Comparison of ENCODE assay signal across 23 mouse cellular contexts in the genomic region with DNA sequence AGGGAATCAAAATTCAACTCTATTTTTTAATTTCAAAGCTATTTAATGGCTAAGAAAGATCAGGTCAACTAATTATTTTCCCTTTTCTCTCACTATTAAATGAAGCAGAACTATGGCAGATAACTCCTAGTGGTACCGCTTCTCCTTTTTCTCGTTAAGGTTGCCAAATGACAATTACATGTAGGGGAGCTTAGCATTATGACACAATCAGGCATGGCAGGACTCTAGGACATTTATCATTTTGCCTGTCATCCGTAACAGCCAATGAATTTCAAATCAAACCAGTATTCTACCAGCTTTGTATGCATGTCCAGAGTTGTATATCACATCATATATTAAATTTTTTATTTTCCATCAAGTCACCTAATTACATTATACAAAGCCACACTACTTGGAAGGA.
DNase-seq lines count a peak whose midpoint lies in the region; ATAC-seq and TF ChIP-seq lines count a peak whose summit lies in the region.
"Had no signal": no experiment of that assay in that cellular context is flagged by ENCODE, and none has a peak within 500 bp of the region (broad histone marks: within the 10 kb centered on the region; RNA-seq: fewer than 3 reads in every experiment).

No protein-coding gene starts in this region.

- no peak overlapping the region for H3K27ac ChIP-seq in hindbrain, embryonic 14.5 days
- no peak overlapping the region for H3K27ac ChIP-seq in hindbrain, embryonic 11.5 days (ENCODE audit: low read depth, low read length)
- H3K27ac ChIP-seq in cerebellum, adult 2 months (ENCODE audit: insufficient read depth, low read length), result no peak overlapping the region
- H3K27ac ChIP-seq: embryonic facial prominence, embryonic 10.5 days; embryonic facial prominence, embryonic 12.5 days; forebrain, embryonic 13.5 days; forebrain, embryonic 15.5 days had no signal

- no peak overlapping the region for H3K9ac ChIP-seq in hindbrain, embryonic 14.5 days
- H3K9ac ChIP-seq in hindbrain, embryonic 11.5 days (ENCODE audit: low read depth, low read length), result no peak overlapping the region
- H3K9ac ChIP-seq: embryonic facial prominence, embryonic 12.5 days; forebrain, embryonic 13.5 days; forebrain, embryonic 15.5 days; forebrain, postnatal 0 days had no signal

- DNase-seq in hindbrain, embryonic 14.5 days (ENCODE audit: low spot score), result no peak
- DNase-seq in hindbrain, embryonic 11.5 days (ENCODE audit: low spot score), result no peak
- DNase-seq in brain, embryonic 14.5 days (ENCODE audit: low read depth), result peak; percentile 21
- DNase-seq in cerebellum, postnatal 36 days, result no peak
- DNase-seq in cerebellum, adult 2 months, result no peak
- DNase-seq: adrenal gland, postnatal 10 days; adrenal gland, postnatal 25 days; B cell, adult 2 months; cerebellum, adult 11-12 months; cerebellum, adult 8-10 months; cerebellum, adult 9-11 months; cerebellum, postnatal 14 days; forebrain, postnatal 0 days had no signal

- TF ChIP-seq CTCF in brain, embryonic 14.5 days (IDR thresholded peaks at IDR 0.05; ENCODE audit: borderline replicate concordance, extremely low read depth, insufficient read depth, insufficient read length), result no peak
- no peak for TF ChIP-seq CTCF in cerebellum, adult 2 months (IDR thresholded peaks at IDR 0.05; ENCODE audit: borderline replicate concordance, insufficient read depth, low read depth, low read length)

- H3K36me3 ChIP-seq in hindbrain, embryonic 14.5 days (replicated peaks; ENCODE audit: control insufficient read depth, insufficient read depth), result no peaks in the 10 kb centered on the region
- H3K36me3 ChIP-seq in hindbrain, embryonic 11.5 days (ENCODE audit: control insufficient read depth, insufficient read depth, low read length), result no peaks in the 10 kb centered on the region
- H3K36me3 ChIP-seq: embryonic facial prominence, embryonic 10.5 days; embryonic facial prominence, embryonic 12.5 days; forebrain, embryonic 15.5 days; G1E had no signal

- TF ChIP-seq POLR2A in brain, embryonic 14.5 days (IDR thresholded peaks at IDR 0.05; ENCODE audit: borderline replicate concordance, extremely low read depth, insufficient read depth, insufficient read length, poor library complexity, severe bottlenecking), result no peak
- TF ChIP-seq POLR2A in cerebellum, adult 2 months (IDR thresholded peaks at IDR 0.05; ENCODE audit: borderline replicate concordance, insufficient read depth, low read length), result no peak

- 42% methylated on average over 3 of the region's 3 CpGs for WGBS in hindbrain, embryonic 14.5 days
- 81% methylated on average over 3 of the region's 3 CpGs for WGBS in hindbrain, embryonic 11.5 days
- 40% methylated on average over 3 of the region's 3 CpGs for WGBS in cerebellum, adult 2 months

- 0 out of 2 replicates have a peak, but pooled peaks have one; percentile 51 for ATAC-seq in hindbrain, embryonic 14.5 days (ENCODE audit: low FRiP score)
- no peak for ATAC-seq in hindbrain, embryonic 11.5 days (ENCODE audit: low FRiP score)
- peak; percentile 87 for ATAC-seq in megakaryocyte, adult 5-6 weeks (ENCODE audit: poor library complexity, severe bottlenecking)
- ATAC-seq: activated CD4-positive, CD25-positive, alpha-beta regulatory T cell, adult 4 months; CD4-positive, CD25-positive, alpha-beta regulatory T cell, adult 4 months; forebrain, embryonic 13.5 days; forebrain, embryonic 15.5 days; forebrain, postnatal 0 days; Patski had no signal

- H3K4me2 ChIP-seq in hindbrain, embryonic 14.5 days (replicated peaks), result no peak overlapping the region
- H3K4me2 ChIP-seq in hindbrain, embryonic 11.5 days (replicated peaks; ENCODE audit: low read depth, low read length), result no peak overlapping the region
- H3K4me2 ChIP-seq: embryonic facial prominence, embryonic 12.5 days; forebrain, embryonic 13.5 days; forebrain, embryonic 15.5 days had no signal

- H3K27me3 ChIP-seq in hindbrain, embryonic 14.5 days (ENCODE audit: control insufficient read depth, insufficient read depth, low read length), result no peaks in the 10 kb centered on the region
- no peaks in the 10 kb centered on the region for H3K27me3 ChIP-seq in hindbrain, embryonic 11.5 days (ENCODE audit: control insufficient read depth, insufficient read depth, low read length)
- no peaks in the 10 kb centered on the region for H3K27me3 ChIP-seq in cerebellum, adult 2 months (ENCODE audit: control insufficient read depth, insufficient read depth, low read length)
- H3K27me3 ChIP-seq: CH12.LX; embryonic facial prominence, embryonic 12.5 days; forebrain, embryonic 13.5 days; forebrain, embryonic 15.5 days had no signal

- H3K9me3 ChIP-seq in hindbrain, embryonic 14.5 days (ENCODE audit: control insufficient read depth, low read length), result no peaks in the 10 kb centered on the region
- no peaks in the 10 kb centered on the region for H3K9me3 ChIP-seq in hindbrain, embryonic 11.5 days (ENCODE audit: control insufficient read depth, low read length)
- H3K9me3 ChIP-seq: embryonic facial prominence, embryonic 10.5 days; embryonic facial prominence, embryonic 12.5 days; forebrain, embryonic 13.5 days; forebrain, embryonic 15.5 days; G1E had no signal

- H3K4me3 ChIP-seq in hindbrain, embryonic 14.5 days (replicated peaks; ENCODE audit: low read length), result no peak overlapping the region
- no peak overlapping the region for H3K4me3 ChIP-seq in hindbrain, embryonic 11.5 days (ENCODE audit: low read depth, low read length)
- no peak overlapping the region for H3K4me3 ChIP-seq in cerebellum, adult 2 months (replicated peaks; ENCODE audit: insufficient read depth, low read depth, low read length)
- H3K4me3 ChIP-seq: embryonic facial prominence, embryonic 10.5 days; embryonic facial prominence, embryonic 12.5 days; forebrain, embryonic 13.5 days; forebrain, embryonic 15.5 days had no signal

- no peaks in the 10 kb centered on the region for H3K4me1 ChIP-seq in hindbrain, embryonic 14.5 days (replicated peaks; ENCODE audit: control insufficient read depth, insufficient read depth, low read length)
- no peaks in the 10 kb centered on the region for H3K4me1 ChIP-seq in hindbrain, embryonic 11.5 days (replicated peaks; ENCODE audit: control insufficient read depth, insufficient read depth, low read length)
- H3K4me1 ChIP-seq in cerebellum, adult 2 months (ENCODE audit: control insufficient read depth, insufficient read depth, low read length), result no peaks in the 10 kb centered on the region
- H3K4me1 ChIP-seq: embryonic facial prominence, embryonic 10.5 days; embryonic facial prominence, embryonic 12.5 days; forebrain, embryonic 13.5 days; forebrain, embryonic 15.5 days had no signal
